Mouse (Mus musculus): ENCODE measurements at regions not wholly inside any gene's neighbourhood (a gene's known extent, or its start where the extent isn't known, plus 50 kb on each side); places are given as distances from the start of the nearest gene placed in this dataset.
A peak's percentile ranks its signal among the peaks of the same experiment; 100 is the strongest.

GRCm38 (mm10) chr12:68676096-68676775, 482.8 kb downstream of the Rps29 start:
- 56% methylated on average over 16 of the region's 16 CpGs for WGBS
- Histone ChIP-seq H3K27me3 (replicated peaks) (no peaks in the 10 kb centered on the region), H3K36me3 (no peaks in the 10 kb centered on the region), H3K4me3 (replicated peaks) (no peak overlapping the region), H3K9me3 (replicated peaks) (no peaks in the 10 kb centered on the region), H3K9ac (replicated peaks) (no peak overlapping the region), H3K4me1 (no peaks in the 10 kb centered on the region), H3K27ac (replicated peaks) (no peak overlapping the region), H3K4me2 (peak overlapping the region; percentile 25; the same call in 1 of the 2 replicates)
- no peak for ATAC-seq (ENCODE audit: low FRiP score)

- H3K27ac ChIP-seq (replicated peaks) = no peak overlapping the region
- H3K4me3 ChIP-seq (replicated peaks) = no peak overlapping the region
- WGBS = 93% methylated on average over 3 of the region's 3 CpGs
- H3K27me3 ChIP-seq (replicated peaks) = no peaks in the 10 kb centered on the region
- H3K4me2 ChIP-seq = no peak overlapping the region
- no peaks in the 10 kb centered on the region for H3K4me1 ChIP-seq
- no peak overlapping the region for H3K9ac ChIP-seq (replicated peaks)
- H3K9me3 ChIP-seq (replicated peaks) = no peaks in the 10 kb centered on the region
- no peaks in the 10 kb centered on the region for H3K36me3 ChIP-seq
- no peak for ATAC-seq (ENCODE audit: low FRiP score)
Observed at GRCm38 (mm10) chr12:68672011-68672410, 487.0 kb downstream of the Rps29 start.

- 78% methylated on average over 1 of the region's 1 CpGs for WGBS
- no peak for ATAC-seq (ENCODE audit: low FRiP score)
- H3K27me3 ChIP-seq (replicated peaks) = no peaks in the 10 kb centered on the region
Observed at GRCm38 (mm10) chr12:68645901-68646585, 512.9 kb downstream of the Rps29 start.

GRCm38 (mm10) chr12:68643671-68644070, 515.3 kb downstream of the Rps29 start:
- no peaks in the 10 kb centered on the region for H3K36me3 ChIP-seq
- H3K27ac ChIP-seq (replicated peaks) = no peak overlapping the region
- no peaks in the 10 kb centered on the region for H3K27me3 ChIP-seq (replicated peaks)
- H3K9ac ChIP-seq (replicated peaks) = no peak overlapping the region
- no peak for ATAC-seq (ENCODE audit: low FRiP score)
- H3K4me3 ChIP-seq (replicated peaks) = no peak overlapping the region
- no peaks in the 10 kb centered on the region for H3K9me3 ChIP-seq (replicated peaks)
- no peaks in the 10 kb centered on the region for H3K4me1 ChIP-seq
- WGBS = 85% methylated on average over 4 of the region's 4 CpGs
- H3K4me2 ChIP-seq = no peak overlapping the region

More at GRCm38 (mm10) chr12:68645901-68646585, 512.9 kb downstream of the Rps29 start:
- Histone ChIP-seq H3K9ac (replicated peaks) (no peak overlapping the region), H3K9me3 (replicated peaks) (no peaks in the 10 kb centered on the region), H3K27ac (replicated peaks) (no peak overlapping the region), H3K4me2 (no peak overlapping the region), H3K4me3 (replicated peaks) (no peak overlapping the region), H3K4me1 (no peaks in the 10 kb centered on the region), H3K36me3 (no peaks in the 10 kb centered on the region)

GRCm38 (mm10) chr12:68632441-68632840, 526.5 kb downstream of the Rps29 start:
- no peaks in the 10 kb centered on the region for H3K36me3 ChIP-seq

DNA sequence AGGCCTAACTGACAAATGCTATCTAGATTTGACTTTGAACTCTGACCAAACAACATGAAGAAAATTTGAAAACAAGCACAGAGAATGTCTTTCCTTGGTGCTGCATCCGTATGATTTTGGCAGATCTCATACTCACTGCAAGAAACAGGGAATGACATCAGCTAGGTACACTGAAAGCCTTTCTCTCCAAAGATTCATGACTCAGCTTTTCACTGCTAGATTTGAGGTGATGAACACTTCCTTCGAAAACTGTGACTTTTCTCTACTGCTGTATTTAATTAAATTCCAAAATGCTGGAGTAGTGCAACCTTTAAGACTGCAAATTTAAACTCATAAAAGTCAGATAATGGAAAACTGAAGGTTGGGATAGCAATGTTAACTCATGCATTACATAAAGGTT, 540.6 kb downstream of the Rps29 start:
- no peak for ATAC-seq (ENCODE audit: low FRiP score)
- H3K36me3 ChIP-seq = no peaks in the 10 kb centered on the region
- H3K4me1 ChIP-seq = no peaks in the 10 kb centered on the region
- no peak overlapping the region for H3K9ac ChIP-seq (replicated peaks)
- H3K27me3 ChIP-seq (replicated peaks) = no peaks in the 10 kb centered on the region
- no peak overlapping the region for H3K4me3 ChIP-seq (replicated peaks)
- H3K27ac ChIP-seq (replicated peaks) = no peak overlapping the region
- no peaks in the 10 kb centered on the region for H3K9me3 ChIP-seq (replicated peaks)
- WGBS = 79% methylated on average over 2 of the region's 2 CpGs
- no peak overlapping the region for H3K4me2 ChIP-seq

More at GRCm38 (mm10) chr12:68632441-68632840, 526.5 kb downstream of the Rps29 start:
- no peak for ATAC-seq (ENCODE audit: low FRiP score)
- no peak overlapping the region for H3K27ac ChIP-seq (replicated peaks)
- H3K9ac ChIP-seq (replicated peaks) = no peak overlapping the region
- H3K27me3 ChIP-seq (replicated peaks) = no peaks in the 10 kb centered on the region
- H3K4me3 ChIP-seq (replicated peaks) = no peak overlapping the region
- no peak overlapping the region for H3K4me2 ChIP-seq
- H3K9me3 ChIP-seq (replicated peaks) = no peaks in the 10 kb centered on the region
- H3K4me1 ChIP-seq = no peaks in the 10 kb centered on the region
- 95% methylated on average over 3 of the region's 3 CpGs for WGBS

DNA sequence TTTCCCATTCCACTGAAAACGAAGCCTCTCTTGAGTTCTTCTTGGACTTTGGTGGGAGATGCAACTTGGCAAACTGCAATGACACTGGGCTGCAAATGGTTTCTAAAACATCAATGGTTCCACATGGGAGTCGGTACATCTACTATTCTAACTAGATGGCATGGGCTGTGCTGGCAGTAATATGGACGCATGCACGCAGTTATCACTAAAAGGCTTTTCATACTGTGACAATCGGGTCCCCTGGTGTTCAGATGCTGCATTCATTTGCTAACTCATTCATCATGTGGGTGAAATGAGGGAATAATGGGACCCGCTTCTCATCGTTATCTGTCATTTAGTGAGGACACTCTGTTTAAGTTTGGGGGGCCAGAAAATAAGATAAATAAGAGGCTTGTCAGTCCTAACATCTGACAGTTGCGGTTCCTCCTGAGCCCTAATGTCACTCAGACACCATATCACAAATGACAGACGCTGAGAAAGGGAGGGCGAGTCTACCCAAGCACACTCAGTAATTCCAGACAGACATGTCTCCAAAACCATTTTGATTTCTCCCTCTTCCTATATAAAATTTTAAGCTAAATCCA, 553.5 kb downstream of the Rps29 start:
- no peak overlapping the region for H3K27ac ChIP-seq (replicated peaks)
- H3K9me3 ChIP-seq (replicated peaks) = no peaks in the 10 kb centered on the region
- no peak overlapping the region for H3K4me2 ChIP-seq
- no peaks in the 10 kb centered on the region for H3K36me3 ChIP-seq
- H3K9ac ChIP-seq (replicated peaks) = no peak overlapping the region
- no peaks in the 10 kb centered on the region for H3K4me1 ChIP-seq
- WGBS = 55% methylated on average over 10 of the region's 10 CpGs
- no peaks in the 10 kb centered on the region for H3K27me3 ChIP-seq (replicated peaks)
- no peak overlapping the region for H3K4me3 ChIP-seq (replicated peaks)
- no peak for ATAC-seq (ENCODE audit: low FRiP score)

DNA sequence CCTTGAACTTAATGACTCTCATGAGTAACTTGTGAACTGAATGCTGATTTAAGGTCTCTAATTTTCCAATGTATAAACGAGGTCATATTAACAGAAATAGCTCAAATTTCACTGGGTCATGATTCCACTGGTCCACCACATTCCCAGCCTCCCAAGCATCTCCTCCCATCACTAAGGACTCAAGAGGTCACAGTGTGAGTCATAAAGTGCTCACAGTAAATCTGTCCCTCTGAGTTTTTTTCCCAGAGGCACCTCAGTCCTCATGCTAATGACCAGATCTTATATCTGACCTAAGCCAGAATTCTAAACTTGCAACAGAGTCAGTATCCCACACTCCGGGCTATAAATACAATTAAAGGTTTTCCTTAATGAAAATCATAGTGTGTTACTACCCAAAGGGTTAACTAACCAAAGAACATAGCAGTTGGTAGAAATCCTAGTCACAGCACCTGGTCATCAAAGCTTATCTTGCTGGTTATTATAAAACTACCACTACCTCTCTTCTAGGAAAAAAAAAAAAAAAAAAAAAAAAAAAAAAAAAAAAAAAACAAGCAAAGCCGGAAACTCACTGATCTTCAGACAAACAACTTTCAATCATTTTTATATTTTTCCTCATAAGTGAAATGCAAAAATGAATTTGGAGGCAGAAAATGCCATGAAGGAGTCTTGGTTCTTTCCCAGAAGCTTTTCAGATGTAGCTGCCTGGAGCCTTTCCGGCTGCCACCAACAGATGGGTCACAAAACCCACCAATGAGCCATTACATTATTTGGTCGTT, 554.3 kb downstream of the Rps29 start:
- Histone ChIP-seq H3K27me3 (replicated peaks) (no peaks in the 10 kb centered on the region), H3K9me3 (replicated peaks) (no peaks in the 10 kb centered on the region), H3K36me3 (no peaks in the 10 kb centered on the region), H3K9ac (replicated peaks) (no peak overlapping the region), H3K4me2 (no peak overlapping the region), H3K4me3 (replicated peaks) (no peak overlapping the region), H3K4me1 (peaks cover 6% of the 10 kb centered on the region), H3K27ac (replicated peaks) (no peak overlapping the region)
- no peak for ATAC-seq (ENCODE audit: low FRiP score)
- 72% methylated on average over 5 of the region's 5 CpGs for WGBS

- Histone ChIP-seq H3K27ac (replicated peaks) (no peak overlapping the region), H3K27me3 (replicated peaks) (no peaks in the 10 kb centered on the region), H3K4me2 (no peak overlapping the region), H3K36me3 (no peaks in the 10 kb centered on the region), H3K9me3 (replicated peaks) (no peaks in the 10 kb centered on the region), H3K4me3 (replicated peaks) (no peak overlapping the region), H3K9ac (replicated peaks) (no peak overlapping the region), H3K4me1 (peaks cover 12% of the 10 kb centered on the region)
- ATAC-seq (ENCODE audit: low FRiP score) = no peak
- WGBS = 87% methylated on average over 4 of the region's 4 CpGs
Observed at GRCm38 (mm10) chr12:68602682-68603081, 556.3 kb downstream of the Rps29 start.

DNA sequence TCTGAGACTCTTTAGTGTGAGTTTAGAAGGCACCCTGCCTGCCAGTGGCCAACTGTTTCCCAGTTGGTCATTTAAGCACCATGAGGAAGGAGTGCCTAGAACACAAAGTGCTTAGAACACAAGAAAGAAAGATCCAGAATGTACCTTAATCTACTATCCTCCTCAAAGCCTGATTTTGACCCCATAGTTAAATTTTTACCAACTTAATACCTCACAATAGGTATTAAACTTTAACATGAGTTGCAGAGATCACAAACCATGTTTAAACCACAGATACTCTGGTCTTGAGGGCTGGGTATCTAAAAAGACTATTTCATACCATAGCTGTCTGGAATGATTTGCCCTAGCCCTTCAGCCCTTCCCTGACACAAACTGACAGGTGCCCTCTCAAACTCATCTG, 557.6 kb downstream of the Rps29 start:
- no peaks in the 10 kb centered on the region for H3K36me3 ChIP-seq
- no peak overlapping the region for H3K9ac ChIP-seq (replicated peaks)
- no peaks in the 10 kb centered on the region for H3K27me3 ChIP-seq (replicated peaks)
- no peak for ATAC-seq (ENCODE audit: low FRiP score)
- H3K4me2 ChIP-seq = no peak overlapping the region
- H3K9me3 ChIP-seq (replicated peaks) = no peaks in the 10 kb centered on the region
- no peak overlapping the region for H3K27ac ChIP-seq (replicated peaks)
- no peak overlapping the region for H3K4me3 ChIP-seq (replicated peaks)
- H3K4me1 ChIP-seq = peaks cover 12% of the 10 kb centered on the region

GRCm38 (mm10) chr12:68599681-68600596, 559.0 kb downstream of the Rps29 start:
- 45% methylated on average over 7 of the region's 7 CpGs for WGBS
- H3K4me1 ChIP-seq = peaks cover 12% of the 10 kb centered on the region
- H3K36me3 ChIP-seq = no peaks in the 10 kb centered on the region
- no peak overlapping the region for H3K4me3 ChIP-seq (replicated peaks)
- no peaks in the 10 kb centered on the region for H3K27me3 ChIP-seq (replicated peaks)
- peak overlapping the region; percentile 58; the same call in 1 of the 2 replicates for H3K27ac ChIP-seq (replicated peaks)
- H3K9ac ChIP-seq (replicated peaks) = no peak overlapping the region
- H3K4me2 ChIP-seq = no peak overlapping the region
- no peaks in the 10 kb centered on the region for H3K9me3 ChIP-seq (replicated peaks)
- ATAC-seq (ENCODE audit: low FRiP score) = peak; percentile 54

Data from neural tube, embryonic 15.5 days (tissue).